Mouse (Mus musculus): ENCODE data around the gene Pak2. TPM values are rescaled to one million over a fixed set of nuclear protein-coding genes. Genes with fewer than 3 reads are reported as not detected.

Gene Pak2
- polyA plus RNA-seq, 1 experiment from 2014 or later, result 38.7 TPM

DNA sequence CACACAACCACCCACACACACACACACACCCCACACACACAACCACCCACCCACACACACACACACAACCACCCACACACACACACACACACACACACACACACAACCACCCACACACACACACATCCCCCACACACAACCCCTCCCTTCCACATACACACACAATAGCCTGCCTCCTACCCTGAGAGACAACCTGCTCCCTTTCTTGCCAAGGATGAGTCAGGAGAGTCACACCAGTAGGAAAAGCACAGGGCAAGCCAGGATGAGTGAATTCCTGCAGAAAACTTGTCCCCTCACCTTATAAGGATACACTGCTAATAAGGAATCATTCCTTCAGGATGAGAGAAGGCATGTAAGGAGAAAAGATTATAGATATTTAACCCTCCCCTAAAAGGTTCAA is 85.2 kb downstream of the Pak2 start:
- Histone ChIP-seq H3K4me3 (replicated peaks; ENCODE audit: low read length) (no peak overlapping the region), H3K4me1 (ENCODE audit: control insufficient read depth, insufficient read depth, low read length) (no peaks in the 10 kb centered on the region), H3K27ac (ENCODE audit: low read length) (no peak overlapping the region), H3K36me3 (ENCODE audit: control insufficient read depth, insufficient read depth, low read length) (no peaks in the 10 kb centered on the region), H3K27me3 (ENCODE audit: control insufficient read depth, insufficient read depth, low read length) (no peaks in the 10 kb centered on the region), H3K9me3 (replicated peaks; ENCODE audit: control insufficient read depth, low read length) (no peaks in the 10 kb centered on the region), H3K9ac (ENCODE audit: low read length) (no peak overlapping the region), H3K4me2 (ENCODE audit: low read depth, low read length) (no peak overlapping the region)
- ATAC-seq (ENCODE audit: insufficient read depth, low FRiP score), result no peak

DNA sequence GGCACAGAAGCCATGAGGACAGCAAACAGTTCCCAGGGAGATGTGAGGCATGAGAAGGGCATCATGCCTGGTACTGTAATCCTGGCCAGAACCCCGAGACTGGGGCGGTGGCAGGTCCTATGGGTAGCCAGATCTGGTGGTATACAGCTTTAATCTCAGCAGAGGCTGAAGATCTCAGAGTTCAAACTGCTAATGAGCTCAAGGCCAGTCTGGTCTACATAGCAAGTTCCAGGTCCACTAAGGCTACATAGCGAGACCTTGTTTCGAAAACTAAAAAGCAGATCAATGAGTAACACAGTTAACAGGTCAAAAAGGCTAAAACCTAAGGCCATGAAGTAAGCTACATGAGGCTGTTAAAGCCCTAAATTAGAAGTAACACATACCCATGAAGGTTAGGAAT is 85.9 kb downstream of the Pak2 start:
- H3K9me3 ChIP-seq (replicated peaks; ENCODE audit: control insufficient read depth, low read length), result no peaks in the 10 kb centered on the region
- no peak overlapping the region for H3K4me3 ChIP-seq (replicated peaks; ENCODE audit: low read length)
- no peak for ATAC-seq (ENCODE audit: insufficient read depth, low FRiP score)
- no peak overlapping the region for H3K27ac ChIP-seq (ENCODE audit: low read length)
- no peak overlapping the region for H3K9ac ChIP-seq (ENCODE audit: low read length)
- no peaks in the 10 kb centered on the region for H3K4me1 ChIP-seq (ENCODE audit: control insufficient read depth, insufficient read depth, low read length)
- 99% methylated on average over 4 of the region's 4 CpGs for WGBS
- no peaks in the 10 kb centered on the region for H3K27me3 ChIP-seq (ENCODE audit: control insufficient read depth, insufficient read depth, low read length)
- H3K36me3 ChIP-seq (ENCODE audit: control insufficient read depth, insufficient read depth, low read length), result no peaks in the 10 kb centered on the region
- no peak overlapping the region for H3K4me2 ChIP-seq (ENCODE audit: low read depth, low read length)

DNA sequence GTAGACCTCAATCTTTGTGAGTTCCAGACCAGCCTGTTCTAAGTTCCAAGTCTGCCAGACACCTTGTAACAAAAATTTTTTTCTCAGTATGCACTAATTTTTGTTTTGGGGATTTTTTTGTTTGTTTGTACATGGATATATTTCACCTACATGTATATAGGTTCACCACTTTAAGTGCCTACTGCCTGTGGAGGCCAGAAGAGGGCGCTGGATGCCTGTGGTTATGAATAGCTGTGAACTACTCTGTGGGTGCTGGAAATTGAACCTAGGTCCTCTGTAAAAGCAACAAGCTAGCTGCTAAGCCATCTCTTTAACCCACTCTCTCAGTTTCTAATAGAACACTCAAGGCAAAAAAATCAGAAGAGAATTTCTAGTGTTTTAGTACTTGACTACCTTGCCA is 87.1 kb downstream of the Pak2 start:
- no peaks in the 10 kb centered on the region for H3K9me3 ChIP-seq (replicated peaks; ENCODE audit: control insufficient read depth, low read length)
- no peaks in the 10 kb centered on the region for H3K27me3 ChIP-seq (ENCODE audit: control insufficient read depth, insufficient read depth, low read length)
- H3K4me3 ChIP-seq (replicated peaks; ENCODE audit: low read length), result no peak overlapping the region
- no peaks in the 10 kb centered on the region; the same call in 1 of the 2 replicates for H3K36me3 ChIP-seq (ENCODE audit: control insufficient read depth, insufficient read depth, low read length)
- H3K9ac ChIP-seq (ENCODE audit: low read length), result no peak overlapping the region
- H3K27ac ChIP-seq (ENCODE audit: low read length), result no peak overlapping the region
- H3K4me1 ChIP-seq (ENCODE audit: control insufficient read depth, insufficient read depth, low read length), result no peaks in the 10 kb centered on the region
- H3K4me2 ChIP-seq (ENCODE audit: low read depth, low read length), result no peak overlapping the region
- ATAC-seq (ENCODE audit: insufficient read depth, low FRiP score), result no peak
- 49% methylated on average over 1 of the region's 1 CpGs for WGBS

DNA sequence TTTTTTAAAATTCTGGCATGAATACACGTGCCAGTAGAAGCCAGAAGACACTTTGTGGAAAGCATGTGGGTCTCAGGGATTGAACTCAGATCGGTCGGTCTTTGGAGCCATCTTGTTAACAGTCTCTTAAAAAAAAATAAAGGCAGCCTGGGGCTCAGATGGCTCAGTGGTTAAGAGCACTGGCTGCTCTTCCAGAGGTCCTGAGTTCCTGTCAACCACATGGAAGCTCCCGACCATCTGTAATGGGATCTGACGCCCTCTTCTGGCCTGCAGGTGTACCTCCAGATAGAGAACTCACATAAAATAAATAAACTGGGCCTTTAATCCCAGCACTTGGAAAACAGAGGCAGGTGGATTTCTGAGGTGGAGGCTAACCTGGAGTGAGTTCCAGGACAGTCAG is 98.2 kb downstream of the Pak2 start:
- no peak overlapping the region for H3K4me3 ChIP-seq (replicated peaks; ENCODE audit: low read length)
- WGBS, result 77% methylated on average over 5 of the region's 5 CpGs
- H3K9ac ChIP-seq (ENCODE audit: low read length), result no peak overlapping the region
- no peaks in the 10 kb centered on the region for H3K9me3 ChIP-seq (replicated peaks; ENCODE audit: control insufficient read depth, low read length)
- H3K27ac ChIP-seq (ENCODE audit: low read length), result no peak overlapping the region
- no peaks in the 10 kb centered on the region for H3K4me1 ChIP-seq (ENCODE audit: control insufficient read depth, insufficient read depth, low read length)
- no peak for ATAC-seq (ENCODE audit: insufficient read depth, low FRiP score)
- H3K4me2 ChIP-seq (ENCODE audit: low read depth, low read length), result no peak overlapping the region
- H3K36me3 ChIP-seq (ENCODE audit: control insufficient read depth, insufficient read depth, low read length), result peaks cover 8% of the 10 kb centered on the region
- H3K27me3 ChIP-seq (ENCODE audit: control insufficient read depth, insufficient read depth, low read length), result no peaks in the 10 kb centered on the region

DNA sequence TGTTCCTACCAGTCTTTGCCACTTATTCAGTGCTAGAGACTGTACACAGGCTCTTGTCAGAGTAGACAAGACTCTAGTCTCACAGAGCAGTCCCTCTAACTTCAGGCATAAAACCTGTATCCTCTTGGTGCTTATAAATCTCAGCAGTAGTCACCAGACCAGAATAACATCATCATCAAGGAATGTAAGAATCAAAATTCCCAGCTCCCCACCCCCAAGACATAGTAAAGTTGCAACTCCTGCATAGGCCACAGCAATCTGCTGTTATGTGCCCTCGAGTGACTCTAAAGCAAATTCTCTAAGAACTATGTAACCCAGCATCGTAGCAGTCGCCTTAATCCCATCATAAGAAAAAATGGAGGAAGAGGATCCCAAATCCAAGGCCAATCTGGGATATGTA is 99.6 kb downstream of the Pak2 start:
- 89% methylated on average over 3 of the region's 3 CpGs for WGBS
- no peak overlapping the region for H3K9ac ChIP-seq (ENCODE audit: low read length)
- peaks cover 8% of the 10 kb centered on the region for H3K36me3 ChIP-seq (ENCODE audit: control insufficient read depth, insufficient read depth, low read length)

DNA sequence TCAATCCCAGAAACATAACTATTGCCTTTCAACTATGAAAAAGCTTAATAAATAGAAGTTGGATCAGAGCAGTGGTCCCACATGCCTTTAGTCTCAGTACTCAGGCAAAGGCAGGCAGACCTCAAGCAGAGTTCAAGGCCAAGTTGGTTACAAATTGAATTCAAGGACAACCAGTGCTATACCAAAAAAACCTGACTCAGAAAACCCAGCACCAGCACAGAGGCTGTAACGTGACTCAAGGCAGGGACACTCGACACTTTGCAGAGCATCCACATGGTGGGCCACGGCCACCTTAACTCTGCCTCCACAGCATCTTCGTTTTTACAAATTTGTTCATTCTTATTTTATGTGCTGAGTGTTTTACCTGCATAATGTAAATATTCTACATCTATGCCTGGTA is 103.9 kb downstream of the Pak2 start:
- H3K27ac ChIP-seq (ENCODE audit: low read length), result no peak overlapping the region
- WGBS, result 89% methylated on average over 4 of the region's 4 CpGs

More for the DNA sequence above, 99.6 kb downstream of the Pak2 start:
- Histone ChIP-seq H3K9me3 (replicated peaks; ENCODE audit: control insufficient read depth, low read length) (no peaks in the 10 kb centered on the region), H3K4me3 (replicated peaks; ENCODE audit: low read length) (no peak overlapping the region), H3K27ac (ENCODE audit: low read length) (no peak overlapping the region), H3K4me1 (ENCODE audit: control insufficient read depth, insufficient read depth, low read length) (no peaks in the 10 kb centered on the region), H3K27me3 (ENCODE audit: control insufficient read depth, insufficient read depth, low read length) (no peaks in the 10 kb centered on the region), H3K4me2 (ENCODE audit: low read depth, low read length) (no peak overlapping the region)
- ATAC-seq (ENCODE audit: insufficient read depth, low FRiP score), result no peak

More for the DNA sequence above, 103.9 kb downstream of the Pak2 start:
- H3K36me3 ChIP-seq (ENCODE audit: control insufficient read depth, insufficient read depth, low read length), result peaks cover 12% of the 10 kb centered on the region; the same call in 1 of the 2 replicates
- ATAC-seq (ENCODE audit: insufficient read depth, low FRiP score), result no peak
- no peak overlapping the region for H3K9ac ChIP-seq (ENCODE audit: low read length)
- H3K27me3 ChIP-seq (ENCODE audit: control insufficient read depth, insufficient read depth, low read length), result no peaks in the 10 kb centered on the region
- H3K4me2 ChIP-seq (ENCODE audit: low read depth, low read length), result no peak overlapping the region
- H3K9me3 ChIP-seq (replicated peaks; ENCODE audit: control insufficient read depth, low read length), result no peaks in the 10 kb centered on the region
- no peaks in the 10 kb centered on the region for H3K4me1 ChIP-seq (ENCODE audit: control insufficient read depth, insufficient read depth, low read length)
- H3K4me3 ChIP-seq (replicated peaks; ENCODE audit: low read length), result no peak overlapping the region

Small RNAs within 50 kb of the gene (microRNA-seq; reads per million reads assigned to microRNA genes)
- gene Gm26269, result not detected

Other genes starting within 250 kb of the Pak2 start
- 4.8 and 6.1 TPM in 2 replicates for gene Meltf, start 200.5 kb downstream of the Pak2 start, polyA plus RNA-seq (2015; fragmentation: Nextera tagmentation; extraction: Ambion mirVana)
- 0.96 and 1.5 TPM in 2 replicates for gene Pigz, start 145.5 kb downstream of the Pak2 start, polyA plus RNA-seq (2015; fragmentation: Nextera tagmentation; extraction: Ambion mirVana)
- 81.6 and 84.9 TPM in 2 replicates for gene 0610012G03Rik, start 130.8 kb downstream of the Pak2 start, polyA plus RNA-seq (2015; fragmentation: Nextera tagmentation; extraction: Ambion mirVana)
- 89.5 and 97.9 TPM in 2 replicates for gene Ncbp2, start 130.8 kb downstream of the Pak2 start, polyA plus RNA-seq (2015; fragmentation: Nextera tagmentation; extraction: Ambion mirVana)
- gene Senp5, start 76.1 kb downstream of the Pak2 start, polyA plus RNA-seq (2015; fragmentation: Nextera tagmentation; extraction: Ambion mirVana), result 13.2 TPM in 2 replicates
- gene Pigx, start 20.4 kb upstream of the Pak2 start, polyA plus RNA-seq (2015; fragmentation: Nextera tagmentation; extraction: Ambion mirVana), result 74.6 and 80.1 TPM in 2 replicates
- gene Cep19, start 20.5 kb upstream of the Pak2 start, polyA plus RNA-seq (2015; fragmentation: Nextera tagmentation; extraction: Ambion mirVana), result 27.0 and 28.7 TPM in 2 replicates
- gene Nrros, start 86.3 kb upstream of the Pak2 start, polyA plus RNA-seq (2015; fragmentation: Nextera tagmentation; extraction: Ambion mirVana), result 17.6 and 21.9 TPM in 2 replicates
- gene Bex6, start 100.5 kb upstream of the Pak2 start, polyA plus RNA-seq (2015; fragmentation: Nextera tagmentation; extraction: Ambion mirVana), result 0.14 TPM in 1 of 2 replicates, not detected in the other
- gene Fbxo45, start 167.8 kb upstream of the Pak2 start, polyA plus RNA-seq (2015; fragmentation: Nextera tagmentation; extraction: Ambion mirVana), result 3.5 and 4.3 TPM in 2 replicates
- 18.4 and 19.5 TPM in 2 replicates for gene Wdr53, start 167.9 kb upstream of the Pak2 start, polyA plus RNA-seq (2015; fragmentation: Nextera tagmentation; extraction: Ambion mirVana)
- 0.15 TPM in 1 of 2 replicates, not detected in the other for gene Smco1, start 192.1 kb upstream of the Pak2 start, polyA plus RNA-seq (2015; fragmentation: Nextera tagmentation; extraction: Ambion mirVana)
- gene Rnf168, start 198.1 kb upstream of the Pak2 start, polyA plus RNA-seq (2015; fragmentation: Nextera tagmentation; extraction: Ambion mirVana), result 18.4 and 18.6 TPM in 2 replicates

Data from stomach, embryonic 16.5 days (tissue).